Mouse (Mus musculus) hindbrain, embryonic 15.5 days (tissue): ENCODE data around the gene Ppp1r35. TPM values are rescaled to one million over a fixed set of nuclear protein-coding genes. Genes with fewer than 3 reads are reported as not detected.

ENCODE experiments used
- ATAC-seq: fragments of 200-750 bp; cut with Nextera tagmentation; 2 replicates; pipeline ENCODE4 v1.8.0; 2017; ENCODE audit warnings: low read depth, moderate number of reproducible peaks, moderate TSS enrichment; ENCODE audit not compliant: low FRiP score
- H3K27ac ChIP-seq: fragments of 300-500 bp; sonication (generic); replicated peaks from 2 replicates; pipeline ENCODE4 v1.5.1; 2015; ENCODE audit warnings: mild to moderate bottlenecking, inconsistent platforms
- H3K27me3 ChIP-seq: fragments of 300-500 bp; sonication (generic); 2 replicates; pipeline ENCODE4 v1.6.1; 2015; ENCODE audit warnings: control low read depth, inconsistent platforms
- H3K36me3 ChIP-seq: fragments of 300-500 bp; sonication (generic); 2 replicates; pipeline ENCODE4 v1.6.1; 2015; ENCODE audit warnings: control low read depth, inconsistent platforms
- H3K4me1 ChIP-seq: fragments of 300-500 bp; sonication (generic); replicated peaks from 2 replicates; pipeline ENCODE4 v1.6.1; 2015; ENCODE audit warnings: control low read depth, inconsistent platforms
- H3K4me2 ChIP-seq: fragments of 300-500 bp; sonication (generic); 2 replicates; pipeline ENCODE4 v1.6.1; 2015; ENCODE audit warnings: moderate library complexity, mild to moderate bottlenecking, inconsistent platforms
- H3K4me3 ChIP-seq: fragments of 300-500 bp; sonication (generic); 2 replicates; pipeline ENCODE4 v1.5.1; 2015; ENCODE audit warnings: mild to moderate bottlenecking, inconsistent platforms
- H3K9ac ChIP-seq: fragments of 300-500 bp; sonication (generic); 2 replicates; pipeline ENCODE4 v1.6.1; 2015; ENCODE audit warnings: inconsistent platforms
- H3K9me3 ChIP-seq: fragments of 300-500 bp; sonication (generic); 2 replicates; pipeline ENCODE4 v1.6.1; 2016; ENCODE audit warnings: control low read depth, inconsistent platforms
- WGBS: fragments of 180-500 bp; shearing (Covaris S2); methylation state at CpG from one replicate; pipeline ENCODE4 v1.1.7; 2015; 5-methylcytosine and 5-hydroxymethylcytosine counted together
- polyA plus RNA-seq: library from polyadenylated mRNA; unstranded; fragments of >200 nt; fragmentation: Nextera tagmentation; extraction: Ambion mirVana; gene quantifications from 2 replicates; pipeline ENCODE4 v1.2.1, GENCODE M21; 2015

Ppp1r35 gene
- polyA plus RNA-seq, 1 experiment from 2014 or later: 43.4 TPM

- no peak overlapping the region for H3K9ac ChIP-seq
- H3K4me2 ChIP-seq: no peak overlapping the region
- peaks cover 33% of the 10 kb centered on the region for H3K4me1 ChIP-seq
- ATAC-seq: no peak
- no peak overlapping the region for H3K4me3 ChIP-seq
- no peak overlapping the region for H3K27ac ChIP-seq
- H3K9me3 ChIP-seq: no peaks in the 10 kb centered on the region
- H3K27me3 ChIP-seq: no peaks in the 10 kb centered on the region
- 80% methylated on average over 5 of the region's 5 CpGs for WGBS
- 0 out of 2 replicates have a peak, but pooled peaks cover 3% of the 10 kb centered on the region for H3K36me3 ChIP-seq
These were observed 23.2 kb upstream of the Ppp1r35 start for GRCm38 (mm10) chr5:137755425-137755824.

GRCm38 (mm10) chr5:137756106-137756505 is 22.5 kb upstream of the Ppp1r35 start:
- no peaks in the 10 kb centered on the region for H3K27me3 ChIP-seq
- no peak overlapping the region for H3K4me3 ChIP-seq
- WGBS: 72% methylated on average over 3 of the region's 3 CpGs
- no peaks in the 10 kb centered on the region for H3K9me3 ChIP-seq
- peaks cover 33% of the 10 kb centered on the region for H3K4me1 ChIP-seq
- H3K27ac ChIP-seq: no peak overlapping the region
- H3K4me2 ChIP-seq: no peak overlapping the region
- 0 out of 2 replicates have a peak, but pooled peaks cover 3% of the 10 kb centered on the region for H3K36me3 ChIP-seq
- no peak for ATAC-seq
- H3K9ac ChIP-seq: no peak overlapping the region

GRCm38 (mm10) chr5:137756882-137757661 is 21.6 kb upstream of the Ppp1r35 start:
- Histone ChIP-seq H3K36me3 (no peaks in the 10 kb centered on the region), H3K4me2 (no peak overlapping the region), H3K4me1 (peaks cover 33% of the 10 kb centered on the region), H3K9ac (no peak overlapping the region), H3K9me3 (no peaks in the 10 kb centered on the region), H3K27me3 (no peaks in the 10 kb centered on the region), H3K4me3 (no peak overlapping the region), H3K27ac (peak overlapping the region; percentile 71)
- ATAC-seq: 0 out of 2 replicates have a peak, but pooled peaks have one; percentile 9
- 42% methylated on average over 10 of the region's 10 CpGs for WGBS

- Histone ChIP-seq H3K4me3 (no peak overlapping the region; the same call in 1 of the 2 replicates), H3K4me2 (peak overlapping the region; percentile 39), H3K4me1 (peaks cover 33% of the 10 kb centered on the region), H3K9ac (no peak overlapping the region), H3K27me3 (no peaks in the 10 kb centered on the region), H3K9me3 (no peaks in the 10 kb centered on the region), H3K27ac (peak overlapping the region; percentile 79), H3K36me3 (no peaks in the 10 kb centered on the region)
- 56% methylated on average over 6 of the region's 6 CpGs for WGBS
- ATAC-seq: peak; percentile 71
These were observed 20.8 kb upstream of the Ppp1r35 start for GRCm38 (mm10) chr5:137757887-137758286.

- ATAC-seq: no peak
- Histone ChIP-seq H3K9me3 (no peaks in the 10 kb centered on the region), H3K4me2 (peak overlapping the region; percentile 39), H3K27me3 (no peaks in the 10 kb centered on the region), H3K4me3 (no peak overlapping the region), H3K36me3 (no peaks in the 10 kb centered on the region), H3K4me1 (peaks cover 33% of the 10 kb centered on the region), H3K27ac (peak overlapping the region; percentile 79), H3K9ac (peak overlapping the region; percentile 14; the same call in 1 of the 2 replicates)
- WGBS: 84% methylated on average over 19 of the region's 19 CpGs
These were observed 19.6 kb upstream of the Ppp1r35 start for GRCm38 (mm10) chr5:137758921-137759534.

- WGBS: 19% methylated on average over 4 of the region's 4 CpGs
- peak overlapping the region; percentile 79 for H3K27ac ChIP-seq
- H3K4me1 ChIP-seq: peaks cover 33% of the 10 kb centered on the region
- peak; percentile 89 for ATAC-seq
- no peak overlapping the region for H3K9ac ChIP-seq
- no peaks in the 10 kb centered on the region for H3K36me3 ChIP-seq
- no peaks in the 10 kb centered on the region for H3K27me3 ChIP-seq
- H3K9me3 ChIP-seq: no peaks in the 10 kb centered on the region
- no peak overlapping the region for H3K4me2 ChIP-seq
- H3K4me3 ChIP-seq: no peak overlapping the region
These were observed 18.7 kb upstream of the Ppp1r35 start for GRCm38 (mm10) chr5:137759971-137760412.

- Histone ChIP-seq H3K9ac (no peak overlapping the region), H3K4me2 (no peak overlapping the region), H3K9me3 (no peaks in the 10 kb centered on the region), H3K36me3 (no peaks in the 10 kb centered on the region), H3K4me3 (no peak overlapping the region), H3K4me1 (peaks cover 11% of the 10 kb centered on the region; the same call in 1 of the 2 replicates), H3K27me3 (no peaks in the 10 kb centered on the region), H3K27ac (no peak overlapping the region)
- 41% methylated on average over 9 of the region's 9 CpGs for WGBS
- no peak for ATAC-seq
These were observed 13.9 kb upstream of the Ppp1r35 start for GRCm38 (mm10) chr5:137764609-137765340.

GRCm38 (mm10) chr5:137766270-137766669 is 12.4 kb upstream of the Ppp1r35 start:
- H3K4me3 ChIP-seq: no peak overlapping the region
- WGBS: 57% methylated on average over 3 of the region's 3 CpGs
- no peak for ATAC-seq
- no peaks in the 10 kb centered on the region for H3K9me3 ChIP-seq
- no peak overlapping the region for H3K27ac ChIP-seq
- no peak overlapping the region for H3K9ac ChIP-seq
- H3K36me3 ChIP-seq: no peaks in the 10 kb centered on the region
- no peak overlapping the region for H3K4me2 ChIP-seq
- peaks cover 6% of the 10 kb centered on the region; the same call in 1 of the 2 replicates for H3K4me1 ChIP-seq
- H3K27me3 ChIP-seq: no peaks in the 10 kb centered on the region

GRCm38 (mm10) chr5:137768475-137768874 is 10.2 kb upstream of the Ppp1r35 start:
- WGBS: 22% methylated on average over 1 of the region's 1 CpGs
- 0 out of 2 replicates have a peak overlapping the region, but pooled peaks have one; percentile 7 for H3K27ac ChIP-seq
- ATAC-seq: peak; percentile 62; the same call in 1 of the 2 replicates

GRCm38 (mm10) chr5:137770709-137771108 is 7.9 kb upstream of the Ppp1r35 start:
- Histone ChIP-seq H3K4me2 (no peak overlapping the region), H3K9me3 (no peaks in the 10 kb centered on the region), H3K27ac (no peak overlapping the region), H3K36me3 (no peaks in the 10 kb centered on the region), H3K27me3 (no peaks in the 10 kb centered on the region), H3K4me3 (no peak overlapping the region), H3K9ac (no peak overlapping the region), H3K4me1 (peaks cover 6% of the 10 kb centered on the region; the same call in 1 of the 2 replicates)
- 52% methylated on average over 2 of the region's 2 CpGs for WGBS
- ATAC-seq: 0 out of 2 replicates have a peak, but pooled peaks have one; percentile 24

More at GRCm38 (mm10) chr5:137768475-137768874, 10.2 kb upstream of the Ppp1r35 start:
- no peak overlapping the region for H3K4me3 ChIP-seq
- H3K4me1 ChIP-seq: peaks cover 6% of the 10 kb centered on the region; the same call in 1 of the 2 replicates
- H3K27me3 ChIP-seq: no peaks in the 10 kb centered on the region
- H3K9ac ChIP-seq: no peak overlapping the region
- no peaks in the 10 kb centered on the region for H3K36me3 ChIP-seq
- H3K9me3 ChIP-seq: no peaks in the 10 kb centered on the region
- H3K4me2 ChIP-seq: no peak overlapping the region

GRCm38 (mm10) chr5:137772755-137773154 is 5.9 kb upstream of the Ppp1r35 start:
- peaks cover 6% of the 10 kb centered on the region; the same call in 1 of the 2 replicates for H3K4me1 ChIP-seq
- no peaks in the 10 kb centered on the region for H3K27me3 ChIP-seq
- H3K36me3 ChIP-seq: no peaks in the 10 kb centered on the region
- H3K9ac ChIP-seq: no peak overlapping the region
- no peak overlapping the region for H3K4me2 ChIP-seq
- H3K4me3 ChIP-seq: no peak overlapping the region
- H3K9me3 ChIP-seq: no peaks in the 10 kb centered on the region
- no peak for ATAC-seq
- H3K27ac ChIP-seq: no peak overlapping the region
